Mouse (Mus musculus) cerebellum, postnatal 10 days (tissue): ENCODE data around the gene Tmem95.

ENCODE experiments used
- DNase-seq, 2 experiments: peaks; one replicate each; pipeline ENCODE4 v3.0.0; 2021; ENCODE audit warnings: mixed read lengths in 2 of 2

The Tmem95 gene

DNA sequence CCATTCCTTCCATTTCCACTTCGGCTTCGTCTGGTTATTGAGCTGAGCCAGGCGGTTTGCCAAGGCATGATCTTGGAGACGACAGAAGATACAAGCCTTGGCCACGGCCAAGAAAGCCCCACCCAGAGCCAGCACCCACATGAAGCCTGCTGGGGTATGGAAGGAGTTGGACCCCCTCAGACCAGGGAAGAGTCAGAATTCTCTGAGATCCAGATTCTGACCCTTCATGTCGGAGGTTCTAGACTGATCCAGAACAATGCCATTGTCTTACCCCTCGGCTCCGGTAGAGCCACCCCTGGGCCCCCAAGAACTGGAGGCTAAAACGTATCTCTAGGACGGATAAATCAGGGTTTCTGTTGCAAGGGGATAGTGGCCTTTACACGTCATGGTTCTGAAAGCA lies at the start of gene Tmem95:
Tmem95 (minus strand) TSS at position 141 of the 400 bp plus-strand sequence.
- peak in 1 of 2 experiments; percentile 34 for DNase-seq

DNA sequence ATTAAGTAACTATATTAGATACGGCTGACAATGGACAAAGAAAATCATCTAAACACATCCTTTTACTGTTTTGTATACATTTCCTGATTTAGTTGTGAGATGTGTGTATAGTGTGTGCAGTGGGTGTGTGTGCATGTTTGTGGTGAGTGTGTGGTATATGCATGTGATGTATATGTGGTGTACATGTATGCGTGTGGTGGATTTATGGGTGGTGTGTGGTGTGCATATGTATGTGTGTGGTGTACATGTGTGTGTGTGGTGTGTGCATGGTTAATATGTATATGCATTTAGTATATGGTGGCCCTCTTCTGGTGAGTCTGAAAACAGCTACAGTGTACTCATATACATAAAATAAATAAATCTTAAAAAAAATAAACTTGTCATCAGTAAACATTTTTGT lies 49.7 kb upstream of the Tmem95 start:
- no peak for DNase-seq

DNA sequence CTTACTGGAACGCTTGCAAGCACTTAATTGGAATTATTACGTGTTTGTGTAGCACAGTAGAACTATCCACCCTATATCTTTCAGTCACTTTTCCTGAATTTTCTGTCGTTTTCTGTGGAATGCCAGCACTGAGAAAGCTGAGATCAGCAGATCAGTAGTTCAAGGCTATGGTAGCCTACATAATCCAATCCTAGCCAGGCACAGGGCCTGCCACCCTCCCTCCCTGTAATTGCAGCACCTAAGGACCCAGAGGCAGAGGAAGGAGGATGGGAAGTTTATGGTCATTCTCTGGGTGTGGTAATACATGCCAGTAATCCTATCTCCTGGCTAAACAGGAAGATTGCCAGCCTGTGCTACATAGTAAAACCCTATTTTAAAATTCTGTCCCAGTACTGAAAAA lies 45.0 kb upstream of the Tmem95 start:
- no peak for DNase-seq

DNA sequence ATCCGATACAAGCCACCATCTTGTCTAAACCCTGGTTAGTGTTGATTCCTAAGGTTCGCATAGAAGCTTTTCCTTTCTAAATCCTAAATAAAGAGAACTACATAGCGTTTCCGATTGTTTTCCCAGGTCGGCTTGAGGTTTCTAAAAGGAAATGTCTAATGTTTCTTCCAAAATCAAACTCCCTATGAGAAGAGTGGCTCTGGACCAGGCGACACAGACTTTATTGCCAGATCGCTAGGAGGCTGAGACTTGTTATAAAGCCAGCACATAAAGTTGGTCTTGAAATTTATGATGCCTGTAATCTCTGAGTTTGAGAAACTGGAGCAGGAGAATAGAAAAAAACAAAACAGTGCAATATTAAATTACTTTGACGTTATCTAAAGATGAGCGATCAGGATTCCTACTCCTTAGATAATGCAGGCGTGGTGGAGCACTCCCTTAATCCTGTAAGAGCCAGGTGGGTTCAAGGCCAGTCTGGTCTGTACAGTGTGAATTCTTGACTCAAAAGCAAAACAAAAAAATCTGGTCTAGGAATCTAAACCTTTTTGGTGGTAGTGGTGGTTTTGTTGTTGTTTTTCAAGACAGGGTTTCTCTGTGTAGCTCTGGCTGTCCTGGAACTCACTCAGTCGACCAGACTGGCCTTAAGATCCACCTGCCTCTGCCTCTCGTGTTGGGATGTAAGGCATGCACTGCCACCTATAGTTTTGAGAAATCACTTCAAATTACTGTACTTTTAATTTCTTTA lies 44.4 kb upstream of the Tmem95 start:
- no peak for DNase-seq

DNA sequence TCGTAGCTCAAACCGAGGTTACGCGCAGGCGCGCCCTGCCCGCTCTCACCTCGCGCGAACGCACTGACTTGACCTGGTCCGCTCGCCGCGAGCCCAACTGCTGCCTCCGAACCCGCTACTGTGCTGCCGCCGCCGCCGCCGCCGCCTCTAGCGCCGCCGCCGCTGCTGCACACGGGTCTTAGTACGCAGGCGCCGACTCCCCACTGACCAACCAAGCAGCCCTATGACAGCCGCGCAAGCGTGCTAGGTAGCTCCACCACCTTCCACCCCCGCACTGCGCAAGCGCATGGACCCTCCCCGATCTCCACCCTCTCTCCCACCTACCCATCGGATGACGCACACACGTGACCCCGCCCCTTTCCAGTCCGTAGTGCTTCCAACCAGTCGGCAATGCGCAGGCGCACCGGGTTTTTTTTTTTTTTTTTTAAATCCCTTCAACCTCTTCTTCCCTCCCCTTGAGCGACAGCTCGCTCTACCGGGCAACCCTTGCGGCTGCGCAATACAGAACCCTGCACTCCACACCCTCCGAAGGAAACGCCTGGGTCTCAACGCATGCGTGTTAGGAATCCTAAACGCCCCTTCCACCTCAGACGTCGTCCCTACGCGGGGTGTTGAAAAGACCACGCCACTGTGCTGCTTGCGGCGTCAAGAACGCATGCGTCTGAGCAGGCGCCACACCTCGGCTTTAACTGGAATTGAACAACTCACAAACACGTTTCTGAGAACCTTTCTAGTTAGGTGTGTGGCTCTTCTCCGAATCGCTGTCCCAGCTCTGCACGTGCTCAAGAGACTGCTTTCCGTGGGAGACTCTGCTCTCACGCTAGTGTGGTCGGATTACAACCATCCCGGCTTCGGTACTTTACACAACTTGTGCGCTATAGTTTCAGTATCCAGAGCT lies 43.5 kb upstream of the Tmem95 start, which contains the start of gene Eif5a:
Eif5a (minus strand) TSS at position 845 of the 898 bp plus-strand sequence.
- DNase-seq = peak; percentile 100

DNA sequence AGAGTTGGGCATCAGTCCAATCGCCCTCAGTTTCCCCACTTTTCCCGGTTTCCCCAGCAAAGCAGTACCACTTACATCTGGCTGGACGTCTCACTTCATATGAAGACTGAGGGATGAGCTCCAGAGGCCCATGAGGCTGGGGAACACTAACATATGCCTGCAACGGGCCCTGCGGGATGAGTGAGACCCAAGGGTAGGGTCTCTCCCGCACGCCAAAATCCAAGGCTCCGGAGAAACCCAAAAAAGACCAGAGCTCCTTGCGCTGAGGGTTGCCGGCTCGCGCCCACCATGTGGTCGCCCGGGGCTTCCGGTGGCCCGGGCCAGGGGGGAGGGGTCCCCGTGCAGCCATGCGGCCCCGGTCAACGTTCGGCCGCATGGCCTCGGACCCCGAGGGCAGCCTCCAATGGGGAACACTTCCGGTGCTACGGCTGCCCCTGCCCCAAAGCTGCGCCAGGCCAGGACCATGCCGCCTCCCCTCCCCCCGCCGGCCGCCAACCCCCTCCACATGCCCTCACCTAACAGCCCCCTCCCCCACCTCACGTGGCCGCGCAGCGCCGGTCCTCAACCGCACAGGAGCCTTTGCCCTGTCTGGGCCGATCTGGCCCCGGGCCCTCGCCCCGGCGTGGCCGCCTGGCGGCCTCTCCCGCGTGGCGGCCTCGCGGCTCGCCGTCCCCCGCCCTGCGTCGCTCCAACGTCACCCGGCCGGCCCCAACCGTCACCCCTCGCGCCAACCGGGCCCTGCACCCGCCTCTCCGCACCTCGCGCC lies 42.6 kb upstream of the Tmem95 start:
- peak; percentile 80 to 82 for DNase-seq

DNA sequence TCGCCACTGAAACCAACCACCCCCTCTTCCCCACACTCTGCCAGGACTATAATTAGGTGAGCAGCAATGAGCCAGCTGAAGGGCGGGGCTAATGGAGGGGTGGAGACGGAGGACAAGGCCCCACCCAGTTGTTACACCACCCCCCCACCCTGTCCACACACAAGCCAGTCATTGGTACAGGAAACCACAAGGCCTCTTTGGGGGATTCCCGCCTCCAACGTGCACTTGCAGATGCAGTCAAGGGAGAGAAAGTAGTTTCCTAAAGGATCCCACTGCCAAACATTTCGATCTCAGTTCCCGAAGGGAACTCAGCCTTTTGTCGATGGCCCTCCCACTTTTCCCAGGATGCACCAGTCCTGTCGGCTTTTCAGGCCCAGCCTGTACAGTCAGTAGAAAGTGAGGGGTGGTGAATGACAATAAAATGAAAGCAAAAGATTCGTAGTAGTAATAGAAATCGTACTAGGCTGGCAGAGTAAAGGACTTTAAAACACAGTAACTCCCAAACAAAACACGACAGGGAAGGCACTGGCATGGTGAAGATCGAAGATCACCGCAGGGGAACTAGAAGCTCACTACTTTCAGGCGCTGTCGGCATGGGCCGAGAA lies 41.9 kb upstream of the Tmem95 start:
- DNase-seq = peak; percentile 82

DNA sequence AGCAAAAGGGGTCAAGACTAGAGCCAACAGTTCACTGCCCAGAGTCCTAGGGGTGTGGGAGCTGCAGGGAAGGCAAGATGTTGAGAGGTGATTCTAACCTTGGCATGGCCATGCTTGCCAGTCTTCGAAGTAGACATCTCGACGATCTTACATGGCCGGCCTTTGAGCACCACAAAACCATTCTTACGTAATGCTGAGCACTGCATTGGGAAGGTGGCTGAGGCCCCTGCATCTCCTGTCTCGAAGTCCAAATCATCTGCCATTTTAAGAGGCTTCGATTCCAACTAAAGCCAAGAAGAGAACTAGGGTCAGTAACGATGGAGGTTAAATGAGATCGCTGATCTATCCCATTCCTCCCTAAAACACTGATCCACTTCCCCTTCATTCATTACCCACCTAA lies 41.2 kb upstream of the Tmem95 start:
- DNase-seq = no peak

DNA sequence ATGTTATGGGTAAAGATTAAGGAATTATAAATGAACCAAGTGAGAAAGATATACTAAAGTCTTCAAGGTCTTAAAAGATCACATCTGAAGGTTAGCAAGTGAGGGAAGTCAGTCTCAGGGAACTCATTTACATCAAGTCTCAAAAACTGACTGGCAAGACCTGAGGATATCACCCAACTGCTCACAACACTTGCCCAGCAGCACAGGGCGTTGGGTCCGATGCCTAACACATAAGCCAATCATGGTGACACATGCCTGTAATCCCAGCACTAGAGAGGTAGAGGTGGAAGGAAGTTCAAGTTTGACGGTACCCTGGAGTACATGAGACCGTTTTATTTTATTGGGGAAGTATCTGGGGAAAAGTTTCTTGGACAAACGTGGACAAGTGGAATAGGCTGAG lies 40.3 kb upstream of the Tmem95 start:
- DNase-seq = no peak

DNA sequence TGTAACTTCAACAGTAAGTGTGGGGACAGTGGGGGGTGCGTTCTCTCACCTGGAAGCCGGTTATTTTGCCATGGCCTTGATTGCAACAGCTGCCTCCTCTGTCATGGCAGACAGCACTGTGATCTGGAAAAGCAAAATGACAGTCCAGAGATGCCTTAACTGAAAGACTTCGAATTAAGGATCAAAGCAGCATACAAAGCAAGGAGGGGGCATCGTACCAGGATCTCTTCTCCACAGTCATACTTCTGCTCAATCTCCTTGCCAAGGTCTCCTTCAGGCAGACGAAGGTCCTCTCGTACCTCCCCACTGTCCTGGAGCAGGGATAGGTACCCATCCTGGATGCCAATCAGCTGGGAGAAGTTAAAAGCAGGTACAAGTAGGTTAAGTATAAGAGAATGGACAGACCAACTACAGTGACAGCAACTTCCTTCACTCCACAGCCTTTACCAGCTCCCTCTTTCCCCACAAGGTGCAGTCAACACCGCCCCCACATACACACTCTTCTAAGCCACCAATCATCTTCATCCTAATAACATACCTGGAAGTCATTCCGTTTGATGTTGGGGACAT lies 39.6 kb upstream of the Tmem95 start:
- peak in 1 of 2 experiments; percentile 3 for DNase-seq

DNA sequence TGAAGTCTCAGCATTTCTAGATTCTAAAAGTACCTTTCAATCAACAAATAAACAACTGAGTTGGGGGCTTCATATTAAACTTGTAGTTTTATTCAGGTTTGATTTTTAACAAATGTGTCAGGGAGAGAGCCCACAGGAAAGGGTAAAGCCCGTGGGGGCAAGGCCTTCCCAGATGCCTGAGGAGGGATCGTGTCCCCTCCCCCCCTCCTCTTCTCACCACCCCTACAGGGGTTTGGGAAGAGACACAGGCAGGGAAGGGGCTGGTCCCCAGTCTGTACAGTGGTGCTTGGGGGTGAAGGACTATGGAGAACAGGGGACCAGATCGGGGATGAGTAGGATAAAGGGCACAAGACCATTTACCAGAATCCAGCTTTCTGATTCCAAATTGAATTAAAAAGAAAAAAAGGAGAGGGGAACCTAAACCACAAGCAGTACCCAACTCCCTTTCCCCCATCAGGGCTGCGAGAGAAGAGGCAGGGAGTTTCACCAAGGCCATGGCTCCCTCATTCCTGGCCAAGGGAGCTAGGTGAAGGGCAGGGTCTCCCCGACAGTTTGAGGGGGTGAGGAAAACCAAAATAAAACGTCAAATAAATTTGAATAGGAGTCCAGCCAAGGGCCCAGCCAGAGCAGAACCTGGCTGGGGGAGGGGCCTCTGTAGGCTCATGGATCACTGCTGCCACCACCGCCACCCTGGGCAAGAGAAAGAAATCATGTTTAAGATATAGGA lies 39.0 kb upstream of the Tmem95 start:
- peak in 1 of 2 experiments; percentile 19 for DNase-seq

DNA sequence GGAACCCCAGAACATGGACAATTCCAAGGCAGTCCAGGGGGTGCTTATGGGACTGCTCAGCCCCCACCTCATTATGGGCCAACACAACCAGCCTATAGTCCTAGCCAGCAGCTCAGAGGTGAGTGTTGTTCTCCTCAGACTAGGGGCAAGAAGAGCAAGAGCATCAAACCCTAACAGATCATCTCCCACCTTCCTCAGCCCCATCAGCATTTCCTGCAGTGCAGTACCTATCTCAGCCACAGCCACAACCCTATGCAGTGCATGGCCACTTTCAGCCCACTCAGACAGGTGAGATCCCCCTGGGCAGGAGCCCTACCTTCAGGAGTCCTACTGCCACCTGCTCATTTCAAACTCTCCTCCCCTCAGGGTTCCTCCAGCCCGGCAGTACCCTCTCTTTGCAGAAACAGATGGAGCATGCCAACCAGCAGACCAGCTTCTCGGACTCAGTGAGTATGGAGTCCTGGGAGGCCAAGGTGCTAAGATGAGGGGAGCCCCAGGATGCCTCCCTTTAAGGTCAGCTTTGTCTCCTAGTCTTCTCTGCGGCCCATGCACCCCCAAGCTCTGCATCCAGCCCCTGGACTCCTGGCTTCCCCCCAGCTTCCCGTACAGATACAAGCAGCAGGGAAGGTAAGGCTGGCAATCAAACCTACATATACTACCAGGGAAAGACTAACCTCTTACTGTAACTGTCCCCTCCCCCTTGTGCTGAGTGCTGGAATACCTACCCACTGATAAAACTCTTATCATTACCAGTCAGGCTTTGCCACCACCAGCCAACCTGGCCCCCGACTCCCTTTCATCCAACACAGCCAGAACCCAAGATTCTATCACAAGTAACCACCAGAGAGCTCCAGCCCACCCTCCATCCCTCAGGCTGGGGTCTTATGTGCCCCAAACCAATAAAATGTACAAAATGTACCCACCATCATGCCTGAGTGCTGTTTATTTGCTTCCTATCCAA lies 38.1 kb upstream of the Tmem95 start:
- DNase-seq = peak in 1 of 2 experiments; percentile 24

DNA sequence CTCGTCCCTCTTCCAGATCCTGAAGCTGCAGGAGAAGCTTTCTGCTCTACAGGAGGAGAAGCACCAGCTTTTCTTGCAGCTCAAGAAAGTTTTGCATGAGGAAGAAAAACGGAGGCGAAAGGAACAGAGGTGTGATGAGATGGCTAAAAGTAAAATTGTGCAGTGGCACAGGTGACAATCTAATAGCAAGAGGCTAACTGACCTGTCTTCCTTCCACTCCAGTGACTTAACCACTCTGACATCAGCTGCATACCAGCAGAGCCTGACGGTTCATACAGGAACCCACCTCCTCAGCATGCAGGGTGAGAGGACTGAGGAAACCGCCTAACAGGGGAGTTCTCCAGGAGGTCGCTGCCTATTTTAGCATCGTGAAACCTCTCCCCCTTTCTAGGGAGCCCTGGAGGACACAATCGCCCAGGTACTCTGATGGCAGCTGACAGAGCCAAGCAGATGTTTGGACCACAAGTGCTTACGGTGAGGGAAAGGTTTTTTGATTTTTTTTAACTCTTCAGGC lies 37.2 kb upstream of the Tmem95 start:
- peak in 1 of 2 experiments; percentile 2 for DNase-seq

DNA sequence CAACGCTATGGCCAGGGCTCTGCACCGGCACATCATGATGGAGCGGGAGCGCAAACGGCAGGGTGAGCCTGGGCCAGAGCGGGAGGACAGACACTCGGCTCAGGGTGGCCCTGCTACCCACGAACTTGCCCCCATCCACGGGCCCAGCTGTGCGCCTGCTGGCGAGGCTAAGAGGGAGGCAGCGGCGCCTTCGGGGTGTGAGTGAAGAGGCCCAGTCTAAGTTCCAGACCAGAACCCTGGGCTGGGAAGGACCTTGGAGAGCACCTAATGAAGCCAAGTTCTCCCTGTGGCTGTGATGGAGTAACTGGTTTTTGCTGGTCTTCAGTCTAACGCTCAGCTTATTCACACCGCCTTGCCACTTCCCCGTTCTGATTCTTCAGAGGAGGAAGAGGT lies 36.5 kb upstream of the Tmem95 start:
- DNase-seq = no peak

DNA sequence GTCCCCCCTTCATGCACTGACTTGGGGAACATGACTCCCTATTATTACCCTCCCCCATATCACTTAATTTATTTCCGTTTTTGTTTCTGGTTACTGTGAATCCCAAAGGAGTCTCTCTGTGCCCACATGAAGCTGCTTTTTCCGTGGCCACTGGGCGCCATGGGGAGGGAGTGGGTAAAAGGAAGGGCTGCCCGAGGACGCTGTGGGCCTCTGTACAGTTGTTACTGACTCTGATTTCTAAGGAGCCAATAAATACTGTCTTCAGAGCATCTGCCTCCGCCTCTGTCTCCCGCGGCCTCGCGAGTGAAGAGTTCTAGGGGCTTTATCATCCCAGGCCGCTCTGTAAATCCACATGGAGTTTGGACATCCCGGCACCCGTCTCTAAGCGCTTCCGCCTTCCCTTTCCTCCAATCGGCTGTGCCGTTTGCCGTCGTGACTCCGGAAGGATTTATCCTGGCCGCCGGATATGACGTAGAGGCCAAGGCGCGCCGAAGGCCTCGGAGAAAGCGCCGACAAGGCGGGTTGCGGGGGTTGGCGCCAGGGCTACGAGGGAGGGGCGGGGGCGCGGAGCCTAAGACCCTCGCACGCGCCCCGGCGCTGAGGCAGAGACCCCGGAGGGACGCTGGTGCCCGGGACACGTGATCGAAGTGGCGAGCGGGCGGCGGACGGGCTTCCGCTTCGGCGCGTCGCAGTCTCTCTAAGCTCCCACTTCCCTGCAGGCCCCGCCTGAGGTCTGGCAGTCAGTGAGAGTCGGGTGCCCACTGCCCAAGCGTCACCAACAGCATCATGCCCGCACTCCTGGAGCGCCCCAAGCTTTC lies 35.9 kb upstream of the Tmem95 start, which contains the start of gene Gps2:
Gps2 (plus strand) TSS at position 335 of the 818 bp plus-strand sequence.
- peak; percentile 96 for DNase-seq

DNA sequence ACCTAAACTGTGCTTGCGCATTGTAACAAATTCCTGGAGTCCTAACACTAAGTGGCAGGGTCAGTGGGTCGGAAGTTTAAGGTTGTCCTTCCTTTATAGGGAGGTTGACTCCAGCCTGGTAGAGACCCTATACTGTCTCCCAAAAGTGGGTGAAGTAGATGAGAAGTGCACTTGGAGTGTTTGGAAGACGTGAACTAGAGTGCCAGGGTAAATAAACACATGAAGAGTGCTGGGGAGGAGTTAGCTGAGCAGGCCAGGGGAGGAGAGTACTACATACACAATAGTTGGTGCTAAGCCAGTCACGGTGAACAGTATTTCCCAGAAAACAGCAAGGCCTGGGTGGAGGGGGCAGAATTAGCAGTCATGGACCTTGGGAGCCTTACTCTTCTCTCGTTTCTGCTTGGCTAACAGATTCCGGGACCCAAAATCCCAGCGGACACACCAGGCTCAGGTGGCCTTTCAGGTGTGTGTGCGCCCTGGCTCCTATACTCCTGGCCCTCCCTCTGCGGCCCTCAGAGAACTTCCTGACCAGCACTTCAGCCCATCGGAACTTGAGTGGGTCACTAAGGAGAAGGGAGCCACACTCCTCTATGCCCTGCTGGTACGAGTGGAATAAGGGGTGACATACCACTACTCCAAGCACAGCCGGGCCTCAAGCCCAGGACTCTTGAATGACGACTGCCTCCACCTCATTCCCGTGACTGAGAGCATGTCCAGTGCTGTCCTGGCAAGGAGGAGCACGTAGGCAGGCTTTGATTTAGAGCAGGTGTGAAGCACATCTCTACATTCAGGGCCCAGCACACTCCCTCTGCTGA lies 35.1 kb upstream of the Tmem95 start:
- DNase-seq = no peak

DNA sequence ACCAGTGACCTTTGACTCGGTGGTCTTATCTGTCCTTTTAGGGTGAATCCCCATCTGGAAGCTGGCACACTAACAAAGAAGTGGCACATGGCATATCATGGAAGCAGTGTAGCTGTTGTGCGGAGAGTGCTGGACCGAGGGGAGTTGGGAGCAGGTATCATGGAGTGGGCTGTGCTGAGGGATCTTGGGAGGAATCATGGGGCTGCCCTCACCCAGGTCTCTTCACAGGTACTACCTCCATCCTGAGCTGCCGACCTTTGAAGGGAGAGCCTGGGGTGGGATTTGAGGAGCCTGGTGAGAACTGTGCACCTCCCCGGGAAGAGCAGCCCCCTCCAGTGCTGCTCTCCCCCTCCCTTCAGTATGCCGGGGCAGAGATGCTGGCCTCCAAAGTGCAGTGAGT lies 33.9 kb upstream of the Tmem95 start:
- no peak for DNase-seq
